Mouse (Mus musculus): Measurements from ENCODE around the gene Calr4.

DNA sequence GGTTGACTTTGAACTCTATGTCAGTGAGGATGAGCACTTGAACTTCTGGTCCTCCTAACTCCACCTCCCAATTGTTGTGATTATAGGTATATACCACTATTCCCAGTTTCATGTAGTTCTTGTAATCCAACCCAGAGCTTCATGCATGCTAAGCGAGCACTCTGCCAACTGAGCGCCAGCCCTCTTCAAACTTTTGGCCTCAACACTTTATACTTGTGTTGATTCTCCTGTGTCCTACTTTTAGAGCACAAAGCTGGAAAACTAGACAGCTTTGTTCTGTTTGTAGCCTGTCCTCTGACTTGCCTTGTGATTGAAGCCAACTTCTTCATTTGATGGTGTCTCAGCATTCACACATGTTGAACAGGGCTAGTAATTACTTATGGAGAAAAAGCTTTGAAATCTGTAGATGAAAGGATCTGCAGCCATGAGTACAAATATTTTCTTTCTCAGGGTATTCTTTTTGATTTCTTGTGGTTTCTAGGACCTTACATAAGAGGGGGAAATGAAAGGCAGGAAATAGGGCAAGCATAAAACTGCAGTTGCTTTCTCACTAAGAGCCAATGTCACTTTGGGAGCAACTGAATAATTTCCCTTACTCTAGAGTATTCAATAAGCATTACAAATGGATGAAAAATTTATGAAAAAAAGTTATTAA is 39.4 kb downstream of the Calr4 start:
- TF ChIP-seq CTCF (IDR thresholded peaks at IDR 0.05; ENCODE audit: low read depth) (no peak), EP300 (IDR thresholded peaks at IDR 0.05; ENCODE audit: low read depth) (no peak)

Data from liver, postnatal 0 days (tissue).